Mouse (Mus musculus): ENCODE measurements around the gene Wnk2.

GRCm38 (mm10) chr13:49064257-49064656 is 83.6 kb downstream of the Wnk2 start:
- TF ChIP-seq POLR2A (IDR thresholded peaks at IDR 0.05; ENCODE audit: low read depth, low read length) (no peak), CTCF (IDR thresholded peaks at IDR 0.05; ENCODE audit: borderline replicate concordance, insufficient read depth, low read length) (no peak)

Measured in embryonic fibroblast, embryonic 13.5 days (primary cell).